Mouse (Mus musculus) monocyte, adult 5-6 weeks (primary cell): ENCODE data around the gene Sept5. TPM values are rescaled to one million over a fixed set of nuclear protein-coding genes. Genes with fewer than 3 reads are reported as not detected.

Experiments used
- total RNA-seq: library from RNA; stranded (forward); fragments of 200-1000, 200-491, 200-594 nt; gene quantifications from 3 replicates; pipeline ENCODE4 v1.2.3, GENCODE M21; 2017

Gene Sept5
- total RNA-seq, 1 experiment from 2014 or later, result 1.5 TPM

Other genes starting within 250 kb of the Sept5 start
- 9.3 to 21.9 TPM (median 18.1 TPM) in 3 replicates for gene Txnrd2, start 203.6 kb downstream of the Sept5 start, total RNA-seq
- gene Comt, start 203.1 kb downstream of the Sept5 start, total RNA-seq, result 11.3 to 19.0 TPM (median 15.8 TPM) in 3 replicates
- 0.85 to 1.4 TPM (median 1.2 TPM) in 3 replicates for gene Gnb1l, start 131.2 kb downstream of the Sept5 start, total RNA-seq
- 2.0 TPM in 1 of 3 replicates, not detected in the others for gene Rtl10, start 131.1 kb downstream of the Sept5 start, total RNA-seq
- gene Tbx1, start 39.3 kb downstream of the Sept5 start, total RNA-seq, result not detected in 3 replicates
- 2.5 to 12.9 TPM in 2 of 3 replicates, not detected in the other for gene Gp1bb, start 7.6 kb downstream of the Sept5 start, total RNA-seq
- 1.0 to 7.6 TPM in 2 of 3 replicates, not detected in the other for gene Gm49601, start 3.5 kb downstream of the Sept5 start, total RNA-seq
- gene Cldn5, start 146.9 kb upstream of the Sept5 start, total RNA-seq, result not detected in 3 replicates
- gene Ufd1, start 181.8 kb upstream of the Sept5 start, total RNA-seq, result 110 to 126 TPM (median 113 TPM) in 3 replicates
- 1.8 to 6.1 TPM (median 2.5 TPM) in 3 replicates for gene Cdc45, start 182.0 kb upstream of the Sept5 start, total RNA-seq
- 26.2 to 49.7 TPM (median 26.5 TPM) in 3 replicates for gene 2510002D24Rik, start 206.6 kb upstream of the Sept5 start, total RNA-seq
- gene Gm28539, start 206.6 kb upstream of the Sept5 start, total RNA-seq, result 3.1 to 5.0 TPM in 2 of 3 replicates, not detected in the other
- gene Mrpl40, start 246.9 kb upstream of the Sept5 start, total RNA-seq, result 46.0 to 91.3 TPM (median 63.6 TPM) in 3 replicates
- 23.1 to 52.8 TPM (median 34.3 TPM) in 3 replicates for gene Hira, start 247.1 kb upstream of the Sept5 start, total RNA-seq